Mouse (Mus musculus) cortical plate, adult 2 months (tissue): Measurements from ENCODE around the gene App.

Source experiments
- CTCF ChIP-seq: fragments of 200-500 bp; IDR thresholded peaks from 2 replicates; pipeline ENCODE4 v1.5.1; 2011; ENCODE audit warnings: mild to moderate bottlenecking, control low read depth, low read length; ENCODE audit not compliant: insufficient read depth; ENCODE audit errors: extremely low read depth
- POLR2A ChIP-seq: fragments of 200-500 bp; IDR thresholded peaks from 2 replicates; pipeline ENCODE4 v1.6.1; 2011; ENCODE audit warnings: mild to moderate bottlenecking, low read length, control low read depth; ENCODE audit not compliant: insufficient read depth; ENCODE audit errors: extremely low read depth

- TF ChIP-seq CTCF (no peak), POLR2A (no peak)
Measured at GRCm38 (mm10) chr16:85127661-85128346, 45.8 kb downstream of the App start.
